Mouse (Mus musculus): ENCODE results near the gene Zfp704. TPM values are rescaled to one million over a fixed set of nuclear protein-coding genes. Genes with fewer than 3 reads are reported as not detected.

The Zfp704 gene
- polyA plus RNA-seq, 1 experiment = 17.2 TPM

- no peaks in the 10 kb centered on the region for H3K4me1 ChIP-seq (ENCODE audit: control insufficient read depth, insufficient read depth, low read length)
- H3K4me3 ChIP-seq (ENCODE audit: control insufficient read depth, low read depth, low read length) = no peak overlapping the region
- TF ChIP-seq CTCF (IDR thresholded peaks at IDR 0.05; ENCODE audit: control insufficient read depth, insufficient read depth, insufficient replicate concordance, low read depth, low read length) (no peak), POLR2A (IDR thresholded peaks at IDR 0.05; ENCODE audit: control insufficient read depth, low read depth, low read length) (no peak)
- no peak overlapping the region for H3K27ac ChIP-seq (ENCODE audit: control insufficient read depth, insufficient read depth, low read depth, low read length)
- no peaks in the 10 kb centered on the region for H3K36me3 ChIP-seq (ENCODE audit: control insufficient read depth, insufficient read depth, low read length)
- H3K27me3 ChIP-seq (ENCODE audit: control insufficient read depth, insufficient read depth, low read length) = no peaks in the 10 kb centered on the region
Measured at GRCm38 (mm10) chr3:9530097-9530780, 79.6 kb downstream of the Zfp704 start.

GRCm38 (mm10) chr3:9524429-9524828 is 85.5 kb downstream of the Zfp704 start:
- no peaks in the 10 kb centered on the region for H3K4me1 ChIP-seq (ENCODE audit: control insufficient read depth, insufficient read depth, low read length)

DNA sequence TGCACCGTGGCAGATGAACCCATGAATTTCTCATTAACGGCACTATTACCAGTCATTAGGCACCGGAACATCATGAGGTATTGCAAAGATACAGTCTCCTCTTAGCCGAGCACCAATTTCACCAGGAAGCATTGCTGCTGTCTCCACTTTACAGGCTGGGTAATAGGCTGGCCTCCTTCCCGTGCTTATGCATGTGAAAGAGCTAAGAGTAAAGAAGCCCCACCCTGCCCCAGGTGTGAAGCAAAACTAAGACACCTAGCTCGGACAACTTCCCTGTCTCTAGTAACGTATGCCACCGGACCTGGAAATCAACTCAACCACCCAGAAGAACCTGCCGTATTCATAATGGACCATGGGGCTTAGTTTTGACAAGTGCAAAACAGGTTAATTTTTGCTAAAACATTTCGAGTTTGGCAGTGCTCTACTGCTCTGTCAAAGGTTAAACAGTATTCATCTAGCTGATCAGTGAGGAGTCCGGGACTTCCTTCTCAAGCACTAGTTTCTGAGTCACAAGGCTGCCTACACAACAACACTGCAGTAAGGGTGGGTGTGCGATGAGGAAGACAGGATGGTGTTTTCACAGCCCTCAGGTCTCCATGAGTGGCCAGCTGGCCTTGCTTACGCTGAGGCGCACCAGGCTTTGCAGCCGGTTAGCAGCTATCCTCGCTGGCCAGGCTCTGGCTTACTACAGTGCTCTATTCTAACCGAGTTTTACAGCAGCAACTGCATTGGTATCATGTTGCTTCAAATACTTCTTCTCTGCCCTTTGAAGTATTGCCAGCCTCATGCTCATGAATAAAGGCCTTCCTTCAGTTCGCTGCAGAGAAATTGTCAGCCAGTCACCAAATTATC is 86.6 kb downstream of the Zfp704 start:
- TF ChIP-seq POLR2A (IDR thresholded peaks at IDR 0.05; ENCODE audit: control insufficient read depth, low read depth, low read length) = no peak
- no peak for TF ChIP-seq CTCF (IDR thresholded peaks at IDR 0.05; ENCODE audit: control insufficient read depth, insufficient read depth, insufficient replicate concordance, low read depth, low read length)
- no peaks in the 10 kb centered on the region for H3K36me3 ChIP-seq (ENCODE audit: control insufficient read depth, insufficient read depth, low read length)
- H3K4me1 ChIP-seq (ENCODE audit: control insufficient read depth, insufficient read depth, low read length) = no peaks in the 10 kb centered on the region
- no peak overlapping the region for H3K27ac ChIP-seq (ENCODE audit: control insufficient read depth, insufficient read depth, low read depth, low read length)
- no peaks in the 10 kb centered on the region for H3K27me3 ChIP-seq (ENCODE audit: control insufficient read depth, insufficient read depth, low read length)
- no peak overlapping the region for H3K4me3 ChIP-seq (ENCODE audit: control insufficient read depth, low read depth, low read length)

More at GRCm38 (mm10) chr3:9524429-9524828, 85.5 kb downstream of the Zfp704 start:
- no peaks in the 10 kb centered on the region for H3K36me3 ChIP-seq (ENCODE audit: control insufficient read depth, insufficient read depth, low read length)
- H3K27ac ChIP-seq (ENCODE audit: control insufficient read depth, insufficient read depth, low read depth, low read length) = no peak overlapping the region
- TF ChIP-seq CTCF (IDR thresholded peaks at IDR 0.05; ENCODE audit: control insufficient read depth, insufficient read depth, insufficient replicate concordance, low read depth, low read length) (no peak), POLR2A (IDR thresholded peaks at IDR 0.05; ENCODE audit: control insufficient read depth, low read depth, low read length) (no peak)
- no peak overlapping the region for H3K4me3 ChIP-seq (ENCODE audit: control insufficient read depth, low read depth, low read length)
- H3K27me3 ChIP-seq (ENCODE audit: control insufficient read depth, insufficient read depth, low read length) = no peaks in the 10 kb centered on the region

DNA sequence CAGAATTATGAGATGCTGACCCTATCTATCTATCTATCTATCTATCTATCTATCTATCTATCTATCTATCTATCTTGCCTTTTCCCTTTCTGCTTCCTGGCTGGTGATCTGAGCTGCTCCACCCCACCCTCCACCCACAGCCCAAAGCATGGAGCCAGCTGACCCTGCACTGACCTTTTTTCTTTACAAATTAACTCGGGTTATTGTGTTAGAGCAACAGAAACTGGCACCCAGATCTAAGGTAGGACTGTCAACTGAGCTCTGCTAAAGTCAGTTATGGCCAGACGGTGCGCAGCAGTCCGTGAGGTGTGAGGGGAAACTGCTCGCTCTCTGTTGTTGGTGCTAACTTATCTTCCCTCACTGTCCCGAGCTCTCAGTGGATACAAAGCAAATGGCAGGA is 87.9 kb downstream of the Zfp704 start:
- no peak overlapping the region for H3K27ac ChIP-seq (ENCODE audit: control insufficient read depth, insufficient read depth, low read depth, low read length)
- H3K4me1 ChIP-seq (ENCODE audit: control insufficient read depth, insufficient read depth, low read length) = no peaks in the 10 kb centered on the region
- H3K4me3 ChIP-seq (ENCODE audit: control insufficient read depth, low read depth, low read length) = no peak overlapping the region
- no peaks in the 10 kb centered on the region for H3K27me3 ChIP-seq (ENCODE audit: control insufficient read depth, insufficient read depth, low read length)
- TF ChIP-seq POLR2A (IDR thresholded peaks at IDR 0.05; ENCODE audit: control insufficient read depth, low read depth, low read length) (no peak), CTCF (IDR thresholded peaks at IDR 0.05; ENCODE audit: control insufficient read depth, insufficient read depth, insufficient replicate concordance, low read depth, low read length) (no peak)
- H3K36me3 ChIP-seq (ENCODE audit: control insufficient read depth, insufficient read depth, low read length) = no peaks in the 10 kb centered on the region

- no peaks in the 10 kb centered on the region for H3K4me1 ChIP-seq (ENCODE audit: control insufficient read depth, insufficient read depth, low read length)
- H3K27ac ChIP-seq (ENCODE audit: control insufficient read depth, insufficient read depth, low read depth, low read length) = no peak overlapping the region
- H3K4me3 ChIP-seq (ENCODE audit: control insufficient read depth, low read depth, low read length) = no peak overlapping the region
- no peaks in the 10 kb centered on the region for H3K36me3 ChIP-seq (ENCODE audit: control insufficient read depth, insufficient read depth, low read length)
- no peaks in the 10 kb centered on the region for H3K27me3 ChIP-seq (ENCODE audit: control insufficient read depth, insufficient read depth, low read length)
- TF ChIP-seq CTCF (IDR thresholded peaks at IDR 0.05; ENCODE audit: control insufficient read depth, insufficient read depth, insufficient replicate concordance, low read depth, low read length) = no peak
- TF ChIP-seq POLR2A (IDR thresholded peaks at IDR 0.05; ENCODE audit: control insufficient read depth, low read depth, low read length) = no peak
Measured at GRCm38 (mm10) chr3:9520728-9521054, 89.2 kb downstream of the Zfp704 start.

GRCm38 (mm10) chr3:9520051-9520727 is 89.7 kb downstream of the Zfp704 start:
- no peaks in the 10 kb centered on the region for H3K4me1 ChIP-seq (ENCODE audit: control insufficient read depth, insufficient read depth, low read length)
- H3K36me3 ChIP-seq (ENCODE audit: control insufficient read depth, insufficient read depth, low read length) = no peaks in the 10 kb centered on the region
- no peak overlapping the region for H3K27ac ChIP-seq (ENCODE audit: control insufficient read depth, insufficient read depth, low read depth, low read length)
- no peak overlapping the region for H3K4me3 ChIP-seq (ENCODE audit: control insufficient read depth, low read depth, low read length)
- TF ChIP-seq CTCF (IDR thresholded peaks at IDR 0.05; ENCODE audit: control insufficient read depth, insufficient read depth, insufficient replicate concordance, low read depth, low read length) = no peak
- no peak for TF ChIP-seq POLR2A (IDR thresholded peaks at IDR 0.05; ENCODE audit: control insufficient read depth, low read depth, low read length)
- no peaks in the 10 kb centered on the region for H3K27me3 ChIP-seq (ENCODE audit: control insufficient read depth, insufficient read depth, low read length)

DNA sequence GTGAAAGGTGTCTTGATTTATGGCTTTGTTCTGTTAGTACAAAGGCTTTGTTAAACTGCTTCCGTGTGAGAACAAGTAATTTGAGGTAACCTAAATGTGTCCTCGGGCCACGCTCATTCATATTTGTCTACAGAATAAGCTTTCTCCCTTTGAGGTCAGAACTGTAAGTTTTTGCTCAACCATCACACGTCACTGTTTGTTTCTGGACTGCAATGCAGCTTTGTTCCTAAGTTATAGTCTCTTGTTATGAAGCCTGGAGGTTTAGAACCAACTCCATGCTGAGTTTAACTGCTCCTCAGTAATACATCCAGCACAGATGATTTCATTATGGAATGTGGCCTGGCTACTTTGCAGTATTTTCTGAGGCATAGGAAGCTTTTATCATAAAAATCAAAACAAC is 90.4 kb downstream of the Zfp704 start:
- no peak overlapping the region for H3K4me3 ChIP-seq (ENCODE audit: control insufficient read depth, low read depth, low read length)
- no peaks in the 10 kb centered on the region for H3K36me3 ChIP-seq (ENCODE audit: control insufficient read depth, insufficient read depth, low read length)
- no peak overlapping the region for H3K27ac ChIP-seq (ENCODE audit: control insufficient read depth, insufficient read depth, low read depth, low read length)
- H3K4me1 ChIP-seq (ENCODE audit: control insufficient read depth, insufficient read depth, low read length) = no peaks in the 10 kb centered on the region
- no peak for TF ChIP-seq POLR2A (IDR thresholded peaks at IDR 0.05; ENCODE audit: control insufficient read depth, low read depth, low read length)
- H3K27me3 ChIP-seq (ENCODE audit: control insufficient read depth, insufficient read depth, low read length) = no peaks in the 10 kb centered on the region
